Mouse (Mus musculus): ENCODE measurements at regions not wholly inside any gene's neighbourhood (a gene's known extent, or its start where the extent isn't known, plus 50 kb on each side); places are given as distances from the start of the nearest gene placed in this dataset.

GRCm38 (mm10) chr1:3900354-3900753 lies 907.3 kb upstream of the Gm37988 start:
- DNase-seq (ENCODE audit: low read depth, low spot score), result no peak

DNA sequence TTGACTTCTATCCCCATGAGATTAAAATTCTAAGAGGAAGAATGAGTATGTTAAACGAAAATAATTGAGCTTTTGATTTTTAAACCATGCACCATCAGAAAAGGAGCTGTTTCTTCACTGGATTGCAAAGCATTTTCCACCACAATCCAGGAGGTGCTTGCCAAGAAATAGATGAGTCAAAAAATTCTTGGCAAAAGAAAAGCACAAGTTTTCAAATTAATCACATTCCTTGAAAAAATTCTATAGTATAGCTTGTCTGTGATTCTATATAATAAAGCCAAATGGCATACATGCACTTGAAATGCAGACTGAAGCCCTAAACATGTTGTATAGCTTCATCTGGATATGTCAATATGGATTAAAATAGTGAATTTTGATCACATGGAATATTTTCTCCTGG lies 904.3 kb upstream of the Gm37988 start:
- DNase-seq (ENCODE audit: low read depth, low spot score), result no peak

- DNase-seq (ENCODE audit: low read depth, low spot score), result no peak
These were observed 895.2 kb upstream of the Gm37988 start for GRCm38 (mm10) chr1:3912499-3912898.

DNA sequence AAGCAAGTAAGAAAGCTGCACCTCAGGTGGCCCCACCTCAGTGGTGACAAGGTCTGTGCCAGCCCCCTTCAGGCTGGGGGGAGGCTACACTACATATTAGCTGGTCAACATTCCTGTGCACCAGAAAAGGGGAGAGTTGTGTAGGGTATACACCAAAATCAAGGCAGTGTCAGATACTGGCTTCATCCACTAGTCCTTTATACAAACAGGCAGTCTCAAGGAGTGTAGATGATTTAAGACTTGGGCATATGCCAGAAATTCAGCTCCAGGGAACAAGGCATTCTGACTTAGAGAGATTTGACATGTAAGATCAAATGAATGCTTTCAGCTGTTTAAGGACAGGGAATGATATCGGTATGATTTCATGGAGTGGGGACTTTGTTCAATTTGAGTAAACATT lies 894.1 kb upstream of the Gm37988 start:
- peak; percentile 11 for DNase-seq (ENCODE audit: low read depth, low spot score)

Data from mesoderm, embryonic 11.5 days (tissue).